Mouse (Mus musculus) layer of hippocampus, adult 11-12 months (tissue): ENCODE results near the gene Sypl.

Experiments
- DNase-seq: peaks from one replicate; pipeline ENCODE4 v3.0.0; 2022; ENCODE audit warnings: low spot score

Gene Sypl

GRCm38 (mm10) chr12:32953596-32954215 lies at the start of gene Sypl:
Gene Sypl (plus strand): TSS chr12:32953891.
- peak; percentile 96 for DNase-seq

- DNase-seq: no peak
These were observed 44.0 kb upstream of the Sypl start for GRCm38 (mm10) chr12:32909686-32910085.

GRCm38 (mm10) chr12:32910092-32910491 lies 43.6 kb upstream of the Sypl start:
- DNase-seq: peak; percentile 77

- no peak for DNase-seq
These were observed 43.0 kb upstream of the Sypl start for GRCm38 (mm10) chr12:32910560-32911194.

- DNase-seq: no peak
These were observed 42.1 kb upstream of the Sypl start for GRCm38 (mm10) chr12:32911569-32911968.

GRCm38 (mm10) chr12:32912772-32913171 lies 40.9 kb upstream of the Sypl start:
- no peak for DNase-seq

GRCm38 (mm10) chr12:32918683-32919082 lies 35.0 kb upstream of the Sypl start:
- no peak for DNase-seq

GRCm38 (mm10) chr12:32919091-32919490 lies 34.6 kb upstream of the Sypl start:
- no peak for DNase-seq

GRCm38 (mm10) chr12:32919527-32919926 lies 34.2 kb upstream of the Sypl start:
- no peak for DNase-seq

- peak; percentile 77 for DNase-seq
These were observed 33.4 kb upstream of the Sypl start for GRCm38 (mm10) chr12:32920185-32920788.

GRCm38 (mm10) chr12:32921071-32921470 lies 32.6 kb upstream of the Sypl start:
- no peak for DNase-seq

- DNase-seq: no peak
These were observed 32.1 kb upstream of the Sypl start for GRCm38 (mm10) chr12:32921532-32922131.

GRCm38 (mm10) chr12:32924245-32924644 lies 29.4 kb upstream of the Sypl start:
- no peak for DNase-seq

GRCm38 (mm10) chr12:32926331-32927172 lies 27.1 kb upstream of the Sypl start:
- peak; percentile 68 for DNase-seq

GRCm38 (mm10) chr12:32927231-32927835 lies 26.4 kb upstream of the Sypl start:
- DNase-seq: no peak

- DNase-seq: no peak
These were observed 25.5 kb upstream of the Sypl start for GRCm38 (mm10) chr12:32928180-32928579.

GRCm38 (mm10) chr12:32929831-32930513 lies 23.7 kb upstream of the Sypl start:
- DNase-seq: no peak

GRCm38 (mm10) chr12:32930566-32930965 lies 23.1 kb upstream of the Sypl start:
- DNase-seq: no peak

- no peak for DNase-seq
These were observed 17.3 kb upstream of the Sypl start for GRCm38 (mm10) chr12:32936246-32936946.

- no peak for DNase-seq
These were observed 12.6 kb upstream of the Sypl start for GRCm38 (mm10) chr12:32941141-32941540.
